Mouse (Mus musculus): ENCODE data around the gene Ski.
A peak's percentile ranks its signal among the peaks of the same experiment; 100 is the strongest.
"Not testable (repeated sequence)": the region's sequence is repeated elsewhere in the genome, so short reads cannot be mapped to it uniquely, and the experiment has no call there.

Gene Ski

DNA sequence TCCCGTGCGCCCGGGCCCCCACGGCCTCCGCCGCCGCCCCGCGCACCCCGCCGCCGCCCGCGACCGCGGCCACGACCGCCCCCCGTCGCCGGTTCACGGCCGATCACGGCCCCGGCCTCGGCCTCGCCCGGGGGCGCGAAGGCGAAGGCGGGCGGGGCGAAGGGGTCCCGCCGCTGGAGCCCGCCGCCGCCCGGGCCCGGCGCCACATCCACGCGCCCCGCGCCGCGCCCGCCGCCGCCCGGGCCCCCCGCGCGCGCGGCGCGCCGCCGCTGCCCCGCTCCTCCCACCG lies at the start of gene Ski:
Gene Ski (minus strand): TSS at position 41 of the 289 bp plus-strand sequence.
- DNase-seq (ENCODE audit: low spot score): no peak

DNA sequence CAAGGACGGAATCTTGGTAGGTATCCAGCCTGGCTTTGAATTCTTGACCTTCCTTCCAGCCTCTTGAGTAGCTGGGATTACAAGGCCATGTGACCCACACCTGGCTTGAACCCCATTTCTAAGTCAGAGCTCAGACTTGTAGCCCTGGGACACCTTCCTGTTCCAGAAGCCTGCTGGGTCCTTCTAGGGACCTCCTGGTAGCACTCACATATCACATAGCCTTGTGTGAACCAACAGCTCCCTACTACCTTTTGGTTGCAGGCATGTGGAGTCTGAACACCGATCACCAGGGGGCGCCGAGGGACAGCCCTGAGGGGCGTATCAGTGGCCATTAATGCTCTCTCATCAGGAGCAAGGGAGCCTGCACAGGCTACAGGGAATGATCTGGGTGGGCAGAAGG lies 46.0 kb upstream of the Ski start:
- no peak for DNase-seq (ENCODE audit: low spot score)

DNA sequence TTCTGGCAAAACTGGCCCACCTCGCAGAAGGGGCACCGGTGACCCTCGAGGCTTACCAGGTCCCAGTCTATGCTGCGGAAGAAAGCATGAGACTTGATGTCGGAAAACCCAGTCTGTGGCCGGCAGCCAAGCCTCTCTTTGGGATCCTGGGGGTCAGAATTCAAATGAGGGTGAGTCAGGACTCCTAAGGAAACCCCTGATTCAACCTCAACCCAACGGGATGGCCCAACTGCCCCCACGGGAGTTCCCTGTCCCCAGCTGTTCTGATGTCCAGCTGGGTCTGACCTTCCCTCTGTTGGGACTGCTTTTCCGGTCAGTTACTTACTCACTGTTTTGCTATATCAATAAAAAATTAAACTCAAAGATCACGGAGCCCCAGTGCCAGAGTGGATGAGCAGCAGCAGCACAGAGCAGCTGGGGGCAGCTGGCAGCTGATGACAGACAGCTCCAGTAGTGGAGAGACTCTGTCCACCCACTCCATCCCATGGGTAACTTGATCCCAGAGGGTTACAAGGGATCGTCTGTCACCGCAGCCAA lies 45.3 kb upstream of the Ski start:
- no peak for DNase-seq (ENCODE audit: low spot score)

DNA sequence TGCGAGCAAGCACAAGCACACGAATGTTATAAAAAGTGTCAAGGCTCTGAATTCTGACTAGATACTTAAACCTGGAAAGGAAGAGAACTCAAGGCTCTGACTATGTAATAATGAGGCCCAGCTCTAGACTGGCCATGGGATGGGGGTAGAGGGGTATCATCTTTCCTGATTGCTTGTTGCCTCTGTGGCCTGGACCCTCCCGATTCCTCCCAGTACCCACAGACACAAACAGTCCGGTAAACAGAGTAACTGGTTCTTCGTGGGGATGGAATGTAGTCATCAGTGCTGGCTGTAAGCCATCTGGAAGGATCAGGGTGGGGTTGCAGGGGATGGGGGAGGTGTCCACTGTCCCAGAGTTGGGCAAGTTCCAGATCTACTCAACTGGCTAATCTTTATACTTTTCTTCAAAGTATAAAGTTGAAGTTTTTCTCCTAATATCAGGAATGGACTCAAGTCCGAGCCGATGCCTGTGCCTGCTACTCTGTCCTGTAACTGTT lies 44.7 kb upstream of the Ski start:
- DNase-seq (ENCODE audit: low spot score): no peak

GRCm38 (mm10) chr4:155264521-155265321 lies 42.3 kb upstream of the Ski start:
- no peak for DNase-seq (ENCODE audit: low spot score)

DNA sequence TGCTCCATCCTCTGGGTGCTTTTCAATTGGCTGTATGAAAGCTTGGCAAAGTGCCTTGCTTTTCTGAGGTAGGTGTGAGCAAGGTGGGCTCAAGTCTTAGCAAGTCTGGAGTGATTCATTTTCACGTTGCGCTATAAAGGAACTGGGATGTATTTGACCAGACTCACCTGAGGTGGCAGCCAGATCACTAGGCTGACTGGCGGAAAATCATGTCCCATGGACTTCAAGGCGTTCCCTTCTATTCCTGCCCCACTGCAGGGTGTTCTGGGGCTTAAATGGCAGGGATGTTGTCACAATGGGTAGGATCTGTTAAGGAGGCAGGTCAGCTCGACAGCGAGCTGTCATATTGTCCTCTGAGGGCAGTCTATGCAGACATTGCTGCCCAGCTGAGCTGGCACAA lies 29.9 kb upstream of the Ski start:
- no peak for DNase-seq (ENCODE audit: low spot score)

DNA sequence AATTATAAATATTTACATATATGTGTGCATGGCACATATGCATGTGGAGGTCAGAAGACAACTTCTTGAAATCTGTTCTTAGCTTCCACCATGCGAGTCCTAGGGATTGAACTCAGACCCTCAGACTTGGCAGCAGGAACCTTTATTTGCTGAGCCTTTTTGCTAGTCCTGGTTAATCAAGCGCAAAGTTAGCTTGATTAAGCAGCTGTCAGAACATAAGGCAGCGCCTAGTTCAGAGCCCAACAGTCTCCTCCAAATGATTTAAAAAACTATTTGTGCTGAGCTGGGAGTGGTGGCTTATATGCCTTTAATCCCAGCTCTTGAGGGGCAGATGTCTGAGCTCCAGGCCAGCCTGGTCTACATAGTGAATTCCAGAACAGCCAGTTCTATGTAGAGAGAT lies 28.8 kb upstream of the Ski start:
- no peak for DNase-seq (ENCODE audit: low spot score)

- DNase-seq (ENCODE audit: low spot score): no peak
Measured at GRCm38 (mm10) chr4:155250361-155251117, 28.1 kb upstream of the Ski start.

- DNase-seq (ENCODE audit: low spot score): peak; percentile 83
Measured at GRCm38 (mm10) chr4:155249648-155250351, 27.4 kb upstream of the Ski start, which contains the start of gene Faap20. Gene Faap20 (plus strand): TSS chr4:155249802.

- peak; percentile 75 for DNase-seq (ENCODE audit: low spot score)
Measured at GRCm38 (mm10) chr4:155249257-155249647, 26.9 kb upstream of the Ski start.

DNA sequence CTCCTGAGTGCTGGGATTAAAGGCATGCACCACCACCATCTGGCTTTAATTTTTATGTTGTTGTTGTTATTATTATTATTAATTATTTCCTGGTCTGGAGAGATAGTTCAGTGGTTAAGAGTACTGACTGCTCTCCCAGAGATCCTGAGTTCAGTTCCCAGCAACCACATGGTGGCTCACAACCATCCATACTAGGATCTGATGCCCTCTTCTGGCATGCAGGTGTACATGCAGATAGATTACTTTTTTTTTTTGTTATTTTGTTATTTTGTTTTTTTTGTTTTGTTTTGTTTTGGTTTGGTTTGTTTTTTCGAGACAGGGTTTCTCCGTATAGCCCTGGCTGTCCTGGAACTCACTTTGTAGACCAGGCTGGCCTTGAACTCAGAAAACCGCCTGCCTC lies 25.7 kb upstream of the Ski start:
- DNase-seq (ENCODE audit: low spot score): not testable (repeated sequence)

DNA sequence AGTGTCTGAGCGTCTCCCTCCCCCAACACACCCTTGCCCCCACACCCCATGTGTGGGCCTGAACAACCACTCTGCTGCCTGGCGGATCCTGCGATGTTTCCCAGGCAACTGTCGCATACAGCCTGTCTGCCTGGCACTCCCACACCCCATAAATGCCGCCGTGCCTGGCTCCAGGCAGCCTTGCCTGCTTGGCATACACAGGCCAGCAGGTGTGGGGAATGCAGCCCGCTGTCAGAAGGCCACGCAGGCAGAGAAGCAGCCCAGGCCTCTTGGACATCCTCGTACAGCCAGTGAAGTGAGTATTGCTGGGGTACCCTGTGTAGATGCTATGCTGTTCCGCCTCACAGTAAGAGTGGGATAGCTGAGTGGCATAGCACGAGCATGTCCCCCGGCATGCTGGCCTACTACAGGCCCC lies 24.3 kb upstream of the Ski start:
- peak; percentile 51 for DNase-seq (ENCODE audit: low spot score)

DNA sequence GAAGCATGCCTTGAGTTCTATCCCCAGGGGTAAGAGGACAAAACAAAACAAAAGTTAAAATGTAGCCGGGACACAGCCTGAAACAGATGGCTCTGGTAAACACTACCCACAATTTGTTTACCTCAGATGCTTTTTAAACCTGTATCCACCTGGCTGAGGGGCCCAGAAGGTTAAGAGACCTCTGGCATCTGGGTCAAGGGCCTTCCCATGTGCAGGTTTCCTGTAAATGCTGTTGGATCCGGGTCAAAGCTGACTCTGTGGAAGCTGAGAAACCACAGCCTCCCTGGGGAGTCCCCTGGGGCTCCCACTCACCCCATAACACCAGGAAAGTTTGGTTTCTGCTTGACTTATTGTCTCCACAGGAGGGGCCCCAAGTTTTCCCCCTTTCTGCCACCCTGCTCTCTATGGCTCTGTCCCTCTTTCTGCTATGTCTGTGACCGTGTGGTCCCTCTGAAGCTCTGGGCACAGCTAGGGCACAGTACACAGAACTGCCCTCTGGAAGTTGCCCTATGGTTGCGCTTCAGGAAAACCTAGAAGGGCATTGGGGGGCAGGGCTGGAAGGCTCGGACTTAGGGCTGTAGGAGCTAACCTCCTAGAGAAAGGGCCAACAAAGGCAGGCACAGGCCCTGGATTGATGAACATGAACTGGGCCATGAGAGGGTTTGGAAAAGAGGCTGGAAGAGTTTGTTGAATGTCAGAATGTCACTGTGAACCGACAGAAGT lies 23.5 kb upstream of the Ski start:
- no peak for DNase-seq (ENCODE audit: low spot score)

DNA sequence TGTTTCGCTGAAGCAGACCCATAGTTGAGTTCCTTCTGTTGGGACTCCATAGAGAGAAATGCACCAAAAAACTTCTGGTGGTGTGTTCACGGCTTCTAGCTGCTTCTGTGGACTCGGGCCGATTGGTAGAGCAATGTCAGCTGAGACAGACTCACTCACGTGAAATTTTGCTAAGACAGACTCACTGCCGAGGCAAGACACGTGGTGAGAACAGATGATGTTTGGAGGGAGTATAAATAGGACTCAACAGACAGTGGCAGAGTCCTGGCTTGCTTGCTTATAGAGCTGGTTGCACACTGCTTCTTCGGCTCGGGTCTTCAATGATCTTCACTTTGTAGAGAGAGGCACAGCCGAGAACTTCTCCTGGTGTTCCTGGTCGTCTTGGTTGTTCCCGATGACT lies 20.8 kb upstream of the Ski start:
- DNase-seq (ENCODE audit: low spot score): no peak

GRCm38 (mm10) chr4:155242292-155242691 lies 19.9 kb upstream of the Ski start:
- DNase-seq (ENCODE audit: low spot score): no peak

DNA sequence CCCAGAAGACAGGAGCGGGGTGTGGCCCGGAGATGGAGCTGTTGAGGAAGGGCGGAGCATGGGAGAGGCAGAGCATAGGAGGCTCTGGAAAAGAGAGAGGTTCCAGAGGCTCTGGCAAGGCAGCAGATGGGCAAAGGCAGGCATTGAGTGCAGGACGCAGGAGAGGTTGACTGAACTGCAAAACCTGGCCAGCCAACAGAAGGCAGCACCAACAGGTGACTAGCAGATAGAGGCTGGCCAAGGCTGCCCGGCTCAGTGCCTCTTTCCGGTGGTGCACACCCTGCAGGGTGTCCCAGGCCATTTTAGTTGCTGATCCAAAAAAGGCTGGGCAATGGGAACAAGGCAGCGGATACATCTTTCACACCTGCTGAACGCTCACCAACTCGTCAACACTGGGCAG lies 19.4 kb upstream of the Ski start:
- no peak for DNase-seq (ENCODE audit: low spot score)

DNA sequence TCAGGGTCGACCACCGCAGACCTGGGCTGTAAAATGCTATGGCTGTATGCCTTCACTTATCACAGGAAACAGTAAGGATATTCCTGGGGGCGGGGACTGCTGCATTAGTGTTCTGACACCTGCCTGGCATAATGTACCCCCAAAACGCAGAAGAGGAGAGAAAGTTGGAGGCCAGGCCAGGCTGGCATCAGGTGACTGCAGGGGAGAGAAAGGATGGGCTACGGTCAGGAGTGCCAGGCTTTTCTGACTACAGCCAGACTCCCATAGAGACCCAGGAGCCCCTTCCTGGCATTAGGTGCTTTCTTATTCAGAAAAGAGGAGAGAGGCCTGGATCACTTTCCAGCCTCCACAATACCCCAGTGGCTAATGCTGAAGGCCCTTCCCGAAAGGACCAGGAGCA lies 17.1 kb upstream of the Ski start:
- DNase-seq (ENCODE audit: low spot score): no peak

DNA sequence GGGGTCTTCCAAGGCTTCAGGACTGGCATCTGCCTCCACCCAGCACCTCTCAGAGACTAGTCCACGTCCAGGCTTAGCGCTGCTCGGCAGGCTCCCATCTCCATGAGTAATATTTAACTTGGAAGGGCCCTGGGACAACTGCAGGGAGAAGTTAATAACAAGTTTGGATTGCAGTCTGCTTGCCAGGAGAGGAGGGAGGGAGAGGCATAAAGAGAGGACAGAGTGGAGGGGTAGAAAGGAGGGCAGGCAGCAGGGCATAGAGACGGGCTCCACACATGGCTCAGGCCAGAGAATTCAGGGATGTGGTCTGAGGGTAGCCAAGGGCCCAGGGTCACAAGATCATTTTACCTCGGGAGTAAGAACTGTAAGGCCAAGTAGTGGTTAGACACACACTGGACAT lies 15.9 kb upstream of the Ski start:
- no peak for DNase-seq (ENCODE audit: low spot score)

DNA sequence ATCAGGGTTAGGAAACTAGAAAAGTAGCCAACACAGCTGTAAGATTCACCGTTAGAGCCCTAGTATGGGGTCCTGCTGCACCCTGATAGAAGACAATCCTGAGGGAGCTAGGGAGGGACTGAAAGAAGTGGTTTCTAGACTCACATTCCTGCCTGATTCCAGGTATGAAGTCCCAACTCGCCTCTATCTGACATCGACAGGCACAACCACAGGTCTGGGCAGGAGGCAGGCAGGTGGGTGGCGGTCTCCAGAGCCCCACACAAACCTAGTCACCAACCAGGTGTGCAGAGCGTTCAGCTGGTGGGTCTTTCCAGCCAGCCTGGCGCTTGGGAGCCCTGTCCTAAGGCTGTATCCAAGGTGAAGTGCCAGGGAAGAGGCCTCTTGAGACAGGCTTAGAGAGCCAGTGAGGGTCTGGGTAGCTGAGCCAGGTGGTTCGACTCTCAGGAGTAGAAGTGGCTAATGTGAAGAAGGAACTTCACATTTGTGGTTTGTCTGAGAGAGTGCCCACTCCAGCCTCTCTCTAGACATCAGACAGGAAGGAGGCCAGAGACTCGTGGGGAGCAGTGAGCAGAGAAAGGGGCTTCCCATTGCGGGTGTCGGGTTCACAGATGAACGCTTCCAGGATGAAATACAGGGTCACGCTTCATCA lies 14.5 kb upstream of the Ski start:
- no peak for DNase-seq (ENCODE audit: low spot score)

- DNase-seq (ENCODE audit: low spot score): peak; percentile 81
Measured at GRCm38 (mm10) chr4:155235311-155236119, 13.1 kb upstream of the Ski start.
